Mouse (Mus musculus): ENCODE data around the gene Lyar. TPM values are rescaled to one million over a fixed set of nuclear protein-coding genes. Genes with fewer than 3 reads are reported as not detected.

Lyar gene
- 14.0 and 27.1 TPM in 2 replicates for total RNA-seq (2014; rRNA removed)
- polyA plus RNA-seq (2015; fragmentation: Nextera tagmentation; extraction: Ambion mirVana): 40.5 and 41.8 TPM in 2 replicates

GRCm38 (mm10) chr5:38220328-38220912 is at the start of gene Lyar, which contains the start of gene Zbtb49:
Gene Lyar, plus strand, starts transcription at chr5:38220470.
Gene Zbtb49, minus strand, starts transcription at chr5:38220457.
- H3K4me2 ChIP-seq (ENCODE audit: low read depth): peak within 1 kb of the TSS; percentile 86
- H3K27me3 ChIP-seq (ENCODE audit: insufficient read depth, low read length): no peaks in the 10 kb centered on the region
- peaks cover 8% of the 10 kb centered on the region for H3K4me1 ChIP-seq (ENCODE audit: insufficient read depth)
- H3K9me3 ChIP-seq (ENCODE audit: low read length): no peaks in the 10 kb centered on the region
- WGBS: under 1% methylated on average over 55 of the region's 55 CpGs
- H3K9ac ChIP-seq: peak within 1 kb of the TSS; percentile 81
- peak; percentile 96 for DNase-seq
- TF ChIP-seq CTCF (IDR thresholded peaks at IDR 0.05; ENCODE audit: low read depth): no peak; the same call in 1 of the 2 replicates
- peaks cover 14% of the 10 kb centered on the region for H3K36me3 ChIP-seq (ENCODE audit: insufficient read depth)
- peak; percentile 95 for ATAC-seq
- peak within 1 kb of the TSS; percentile 75 for H3K4me3 ChIP-seq (ENCODE audit: low read depth, low read length)
- H3K27ac ChIP-seq (ENCODE audit: low read depth, low read length): peak within 1 kb of the TSS; percentile 93

GRCm38 (mm10) chr5:38173766-38174165 is 46.5 kb upstream of the Lyar start:
- Histone ChIP-seq H3K4me3 (ENCODE audit: low read depth, low read length) (no peak overlapping the region), H3K4me1 (ENCODE audit: insufficient read depth) (no peaks in the 10 kb centered on the region), H3K9me3 (ENCODE audit: low read length) (no peaks in the 10 kb centered on the region), H3K4me2 (ENCODE audit: low read depth) (no peak overlapping the region), H3K9ac (no peak overlapping the region), H3K27me3 (ENCODE audit: insufficient read depth, low read length) (no peaks in the 10 kb centered on the region), H3K36me3 (ENCODE audit: insufficient read depth) (no peaks in the 10 kb centered on the region), H3K27ac (ENCODE audit: low read depth, low read length) (no peak overlapping the region)
- TF ChIP-seq CTCF (IDR thresholded peaks at IDR 0.05; ENCODE audit: low read depth): no peak
- 59% methylated on average over 5 of the region's 5 CpGs for WGBS
- ATAC-seq: no peak
- no peak for DNase-seq

GRCm38 (mm10) chr5:38174256-38174912 is 45.9 kb upstream of the Lyar start:
- no peak overlapping the region for H3K4me2 ChIP-seq (ENCODE audit: low read depth)
- no peak overlapping the region for H3K27ac ChIP-seq (ENCODE audit: low read depth, low read length)
- ATAC-seq: no peak
- H3K36me3 ChIP-seq (ENCODE audit: insufficient read depth): no peaks in the 10 kb centered on the region
- no peaks in the 10 kb centered on the region for H3K9me3 ChIP-seq (ENCODE audit: low read length)
- WGBS: 78% methylated on average over 16 of the region's 16 CpGs
- no peaks in the 10 kb centered on the region for H3K4me1 ChIP-seq (ENCODE audit: insufficient read depth)
- no peak for DNase-seq
- no peak for TF ChIP-seq CTCF (IDR thresholded peaks at IDR 0.05; ENCODE audit: low read depth)
- no peak overlapping the region for H3K4me3 ChIP-seq (ENCODE audit: low read depth, low read length)
- no peak overlapping the region for H3K9ac ChIP-seq
- no peaks in the 10 kb centered on the region for H3K27me3 ChIP-seq (ENCODE audit: insufficient read depth, low read length)

GRCm38 (mm10) chr5:38184688-38185285 is 35.5 kb upstream of the Lyar start:
- no peak overlapping the region for H3K27ac ChIP-seq (ENCODE audit: low read depth, low read length)
- no peak for TF ChIP-seq CTCF (IDR thresholded peaks at IDR 0.05; ENCODE audit: low read depth)
- no peaks in the 10 kb centered on the region for H3K36me3 ChIP-seq (ENCODE audit: insufficient read depth)
- no peak overlapping the region for H3K4me2 ChIP-seq (ENCODE audit: low read depth)
- DNase-seq (no peak), ATAC-seq (no peak)
- H3K4me3 ChIP-seq (ENCODE audit: low read depth, low read length): no peak overlapping the region
- no peaks in the 10 kb centered on the region for H3K9me3 ChIP-seq (ENCODE audit: low read length)
- no peaks in the 10 kb centered on the region for H3K27me3 ChIP-seq (ENCODE audit: insufficient read depth, low read length)
- no peaks in the 10 kb centered on the region for H3K4me1 ChIP-seq (ENCODE audit: insufficient read depth)
- WGBS: 88% methylated on average over 6 of the region's 6 CpGs
- no peak overlapping the region for H3K9ac ChIP-seq

GRCm38 (mm10) chr5:38187006-38187405 is 33.3 kb upstream of the Lyar start:
- DNase-seq (no peak), ATAC-seq (no peak)
- 90% methylated on average over 2 of the region's 2 CpGs for WGBS
- no peaks in the 10 kb centered on the region for H3K27me3 ChIP-seq (ENCODE audit: insufficient read depth, low read length)
- no peaks in the 10 kb centered on the region for H3K4me1 ChIP-seq (ENCODE audit: insufficient read depth)
- no peaks in the 10 kb centered on the region for H3K36me3 ChIP-seq (ENCODE audit: insufficient read depth)
- H3K27ac ChIP-seq (ENCODE audit: low read depth, low read length): no peak overlapping the region
- H3K4me2 ChIP-seq (ENCODE audit: low read depth): no peak overlapping the region
- no peak for TF ChIP-seq CTCF (IDR thresholded peaks at IDR 0.05; ENCODE audit: low read depth)
- H3K9ac ChIP-seq: no peak overlapping the region
- no peaks in the 10 kb centered on the region for H3K9me3 ChIP-seq (ENCODE audit: low read length)
- H3K4me3 ChIP-seq (ENCODE audit: low read depth, low read length): no peak overlapping the region

- Histone ChIP-seq H3K27me3 (ENCODE audit: insufficient read depth, low read length) (no peaks in the 10 kb centered on the region), H3K9ac (no peak overlapping the region), H3K27ac (ENCODE audit: low read depth, low read length) (no peak overlapping the region), H3K4me1 (ENCODE audit: insufficient read depth) (no peaks in the 10 kb centered on the region), H3K36me3 (ENCODE audit: insufficient read depth) (no peaks in the 10 kb centered on the region), H3K4me3 (ENCODE audit: low read depth, low read length) (no peak overlapping the region), H3K9me3 (ENCODE audit: low read length) (no peaks in the 10 kb centered on the region), H3K4me2 (ENCODE audit: low read depth) (no peak overlapping the region)
- TF ChIP-seq CTCF (IDR thresholded peaks at IDR 0.05; ENCODE audit: low read depth): no peak
- DNase-seq (no peak), ATAC-seq (no peak)
- WGBS: 92% methylated on average over 3 of the region's 3 CpGs
Measured at GRCm38 (mm10) chr5:38190907-38191306, 29.4 kb upstream of the Lyar start.

GRCm38 (mm10) chr5:38194946-38195345 is 25.3 kb upstream of the Lyar start:
- Histone ChIP-seq H3K4me2 (ENCODE audit: low read depth) (no peak overlapping the region), H3K27ac (ENCODE audit: low read depth, low read length) (no peak overlapping the region), H3K4me3 (ENCODE audit: low read depth, low read length) (no peak overlapping the region), H3K36me3 (ENCODE audit: insufficient read depth) (peaks cover 7% of the 10 kb centered on the region; the same call in 1 of the 2 replicates), H3K9me3 (ENCODE audit: low read length) (no peaks in the 10 kb centered on the region), H3K9ac (no peak overlapping the region), H3K4me1 (ENCODE audit: insufficient read depth) (no peaks in the 10 kb centered on the region), H3K27me3 (ENCODE audit: insufficient read depth, low read length) (no peaks in the 10 kb centered on the region)
- no peak for TF ChIP-seq CTCF (IDR thresholded peaks at IDR 0.05; ENCODE audit: low read depth)
- ATAC-seq (no peak), DNase-seq (no peak)
- 13% methylated on average over 2 of the region's 2 CpGs for WGBS

Measured in forebrain, postnatal 0 days (tissue).